Mouse (Mus musculus): ENCODE measurements around the gene Rnf152.
A peak's percentile ranks its signal among the peaks of the same experiment; 100 is the strongest.

Gene Rnf152

GRCm38 (mm10) chr1:105312601-105312901 is 44.0 kb downstream of the Rnf152 start:
- no peak for DNase-seq (ENCODE audit: low spot score in 2 of 2)

GRCm38 (mm10) chr1:105311899-105312600 is 44.5 kb downstream of the Rnf152 start:
- DNase-seq (ENCODE audit: low spot score in 2 of 2): no peak

GRCm38 (mm10) chr1:105302164-105302563 is 54.3 kb downstream of the Rnf152 start:
- DNase-seq (ENCODE audit: low spot score in 2 of 2): no peak

GRCm38 (mm10) chr1:105301764-105302163 is 54.7 kb downstream of the Rnf152 start:
- DNase-seq (ENCODE audit: low spot score in 2 of 2): peak in 1 of 2 experiments; percentile 29

GRCm38 (mm10) chr1:105291859-105292258 is 64.7 kb downstream of the Rnf152 start:
- DNase-seq (ENCODE audit: low spot score in 2 of 2): no peak

GRCm38 (mm10) chr1:105287536-105287935 is 69.0 kb downstream of the Rnf152 start:
- no peak for DNase-seq (ENCODE audit: low spot score in 2 of 2)

GRCm38 (mm10) chr1:105286906-105287305 is 69.6 kb downstream of the Rnf152 start:
- no peak for DNase-seq (ENCODE audit: low spot score in 2 of 2)

- DNase-seq (ENCODE audit: low spot score in 2 of 2): no peak
Measured at GRCm38 (mm10) chr1:105285001-105285400, 71.5 kb downstream of the Rnf152 start.

- DNase-seq (ENCODE audit: low spot score in 2 of 2): no peak
Measured at GRCm38 (mm10) chr1:105284116-105284515, 72.4 kb downstream of the Rnf152 start.

GRCm38 (mm10) chr1:105281277-105281676 is 75.2 kb downstream of the Rnf152 start:
- no peak for DNase-seq (ENCODE audit: low spot score in 2 of 2)

GRCm38 (mm10) chr1:105280160-105280559 is 76.3 kb downstream of the Rnf152 start:
- DNase-seq (ENCODE audit: low spot score in 2 of 2): no peak

GRCm38 (mm10) chr1:105274500-105275194 is 81.9 kb downstream of the Rnf152 start:
- DNase-seq (ENCODE audit: low spot score in 2 of 2): no peak

- no peak for DNase-seq (ENCODE audit: low spot score in 2 of 2)
Measured at GRCm38 (mm10) chr1:105271104-105271503, 85.4 kb downstream of the Rnf152 start.

GRCm38 (mm10) chr1:105263283-105264033 is 93.1 kb downstream of the Rnf152 start:
- no peak for DNase-seq (ENCODE audit: low spot score in 2 of 2)

GRCm38 (mm10) chr1:105260200-105260599 is 96.3 kb downstream of the Rnf152 start:
- no peak for DNase-seq (ENCODE audit: low spot score in 2 of 2)

- DNase-seq (ENCODE audit: low spot score in 2 of 2): no peak
Measured at GRCm38 (mm10) chr1:105257199-105257598, 99.3 kb downstream of the Rnf152 start.

GRCm38 (mm10) chr1:105249190-105249589 is 107.3 kb downstream of the Rnf152 start:
- no peak for DNase-seq (ENCODE audit: low spot score in 2 of 2)

- no peak for DNase-seq (ENCODE audit: low spot score in 2 of 2)
Measured at GRCm38 (mm10) chr1:105246651-105247050, 109.9 kb downstream of the Rnf152 start.

GRCm38 (mm10) chr1:105246075-105246574 is 110.4 kb downstream of the Rnf152 start:
- DNase-seq (ENCODE audit: low spot score in 2 of 2): no peak

- DNase-seq (ENCODE audit: low spot score in 2 of 2): no peak
Measured at GRCm38 (mm10) chr1:105243359-105244142, 113.0 kb downstream of the Rnf152 start.

- DNase-seq (ENCODE audit: low spot score in 2 of 2): no peak
Measured at GRCm38 (mm10) chr1:105240185-105240584, 116.3 kb downstream of the Rnf152 start.

All from right cerebral cortex, postnatal 10 days (tissue).